Mouse (Mus musculus) stomach, embryonic 16.5 days (tissue): Measurements from ENCODE around the gene Smoc2. TPM values are rescaled to one million over a fixed set of nuclear protein-coding genes. Genes with fewer than 3 reads are reported as not detected.

ENCODE experiments used
- ATAC-seq: fragments of 200-750 bp; cut with Nextera tagmentation; 2 replicates; pipeline ENCODE4 v1.8.0; 2017; ENCODE audit warnings: moderate number of reproducible peaks, moderate TSS enrichment; ENCODE audit not compliant: insufficient read depth, low FRiP score
- H3K27ac ChIP-seq: fragments of 300-500 bp; sonication (generic); 2 replicates; pipeline ENCODE4 v1.5.1; 2014; ENCODE audit warnings: low read length
- H3K27me3 ChIP-seq: fragments of 300-500 bp; sonication (generic); 2 replicates; pipeline ENCODE4 v1.6.1; 2014; ENCODE audit warnings: low read length, control low read depth, mixed read lengths; ENCODE audit not compliant: control insufficient read depth, insufficient read depth
- H3K36me3 ChIP-seq: fragments of 300-500 bp; sonication (generic); 2 replicates; pipeline ENCODE4 v1.6.1; 2014; ENCODE audit warnings: low read length; ENCODE audit not compliant: control insufficient read depth, insufficient read depth
- H3K4me1 ChIP-seq: fragments of 300-500 bp; sonication (generic); 2 replicates; pipeline ENCODE4 v1.6.1; 2014; ENCODE audit warnings: low read length, control low read depth, mixed read lengths; ENCODE audit not compliant: control insufficient read depth, insufficient read depth
- H3K4me2 ChIP-seq: fragments of 300-500 bp; sonication (generic); 2 replicates; pipeline ENCODE4 v1.6.1; 2014; ENCODE audit warnings: low read depth, low read length, mixed read lengths
- H3K4me3 ChIP-seq: fragments of 300-500 bp; sonication (generic); replicated peaks from 2 replicates; pipeline ENCODE4 v1.5.1; 2014; ENCODE audit warnings: mild to moderate bottlenecking, low read length
- H3K9ac ChIP-seq: fragments of 300-500 bp; sonication (generic); 2 replicates; pipeline ENCODE4 v1.6.1; 2014; ENCODE audit warnings: low read length
- H3K9me3 ChIP-seq: fragments of 300-500 bp; sonication (generic); replicated peaks from 2 replicates; pipeline ENCODE4 v1.6.1; 2016; ENCODE audit warnings: low read length, control low read depth; ENCODE audit not compliant: control insufficient read depth
- WGBS: fragments of 180-500 bp; shearing (Covaris S2); extraction: QIAGEN DNeasy Blood & Tissue Kit; methylation state at CpG from one replicate; pipeline ENCODE4 v1.1.7; 2014; 5-methylcytosine and 5-hydroxymethylcytosine counted together
- polyA plus RNA-seq: library from polyadenylated mRNA; unstranded; fragments of >200 nt; fragmentation: Nextera tagmentation; extraction: Ambion mirVana; gene quantifications from 2 replicates; pipeline ENCODE4 v1.2.1, GENCODE M21; 2015

The Smoc2 gene
- polyA plus RNA-seq, result 137 and 139 TPM in 2 replicates

- H3K27ac ChIP-seq, result peak within 1 kb of the TSS; percentile 3; the same call in 1 of the 2 replicates
- H3K4me2 ChIP-seq, result peak within 1 kb of the TSS; percentile 89
Measured at GRCm38 (mm10) chr17:14279177-14279965, at the start of gene Smoc2. Gene Smoc2, plus strand, starts transcription at chr17:14279506.

GRCm38 (mm10) chr17:14230698-14231430 lies 48.4 kb upstream of the Smoc2 start:
- H3K4me2 ChIP-seq, result no peak overlapping the region

More at GRCm38 (mm10) chr17:14279177-14279965, at the start of gene Smoc2:
- peak; percentile 86 for ATAC-seq
- H3K9ac ChIP-seq, result peak within 1 kb of the TSS; percentile 73
- peaks cover 6% of the 10 kb centered on the region; the same call in 1 of the 2 replicates for H3K4me1 ChIP-seq
- 1% methylated on average over 61 of the region's 61 CpGs for WGBS
- H3K27me3 ChIP-seq, result peaks cover 22% of the 10 kb centered on the region
- peak within 1 kb of the TSS; percentile 62 for H3K4me3 ChIP-seq
- no peaks in the 10 kb centered on the region for H3K36me3 ChIP-seq
- H3K9me3 ChIP-seq, result no peaks in the 10 kb centered on the region

GRCm38 (mm10) chr17:14232629-14233028 lies 46.7 kb upstream of the Smoc2 start:
- Histone ChIP-seq H3K4me2 (no peak overlapping the region), H3K36me3 (no peaks in the 10 kb centered on the region), H3K4me1 (peaks cover 28% of the 10 kb centered on the region), H3K27ac (peak overlapping the region; percentile 66), H3K4me3 (no peak overlapping the region), H3K9ac (no peak overlapping the region), H3K9me3 (no peaks in the 10 kb centered on the region), H3K27me3 (no peaks in the 10 kb centered on the region)
- WGBS, result 38% methylated on average over 3 of the region's 3 CpGs
- ATAC-seq, result peak; percentile 5; the same call in 1 of the 2 replicates

More at GRCm38 (mm10) chr17:14230698-14231430, 48.4 kb upstream of the Smoc2 start:
- ATAC-seq, result peak; percentile 47; the same call in 1 of the 2 replicates
- Histone ChIP-seq H3K4me3 (no peak overlapping the region), H3K9me3 (no peaks in the 10 kb centered on the region), H3K27ac (peak overlapping the region; percentile 81), H3K9ac (no peak overlapping the region), H3K4me1 (peaks cover 35% of the 10 kb centered on the region), H3K36me3 (no peaks in the 10 kb centered on the region), H3K27me3 (no peaks in the 10 kb centered on the region)
- 10% methylated on average over 13 of the region's 13 CpGs for WGBS

GRCm38 (mm10) chr17:14233658-14234057 lies 45.6 kb upstream of the Smoc2 start:
- H3K27me3 ChIP-seq, result no peaks in the 10 kb centered on the region
- no peak overlapping the region for H3K27ac ChIP-seq
- no peak overlapping the region for H3K4me3 ChIP-seq
- no peaks in the 10 kb centered on the region for H3K9me3 ChIP-seq
- WGBS, result 31% methylated on average over 4 of the region's 4 CpGs
- H3K9ac ChIP-seq, result no peak overlapping the region
- H3K4me2 ChIP-seq, result no peak overlapping the region
- H3K4me1 ChIP-seq, result peaks cover 24% of the 10 kb centered on the region
- ATAC-seq, result no peak
- no peaks in the 10 kb centered on the region for H3K36me3 ChIP-seq

- no peak overlapping the region for H3K27ac ChIP-seq
- no peak for ATAC-seq
- WGBS, result 54% methylated on average over 12 of the region's 12 CpGs
Measured at GRCm38 (mm10) chr17:14234774-14235389, 44.4 kb upstream of the Smoc2 start.

GRCm38 (mm10) chr17:14237134-14237533 lies 42.2 kb upstream of the Smoc2 start:
- H3K4me1 ChIP-seq, result peaks cover 11% of the 10 kb centered on the region
- H3K27ac ChIP-seq, result no peak overlapping the region
- no peaks in the 10 kb centered on the region for H3K9me3 ChIP-seq
- H3K36me3 ChIP-seq, result no peaks in the 10 kb centered on the region
- no peaks in the 10 kb centered on the region for H3K27me3 ChIP-seq
- no peak overlapping the region for H3K4me3 ChIP-seq
- H3K4me2 ChIP-seq, result no peak overlapping the region
- H3K9ac ChIP-seq, result no peak overlapping the region
- 0 out of 2 replicates have a peak, but pooled peaks have one; percentile 16 for ATAC-seq
- WGBS, result 35% methylated on average over 6 of the region's 6 CpGs

More at GRCm38 (mm10) chr17:14234774-14235389, 44.4 kb upstream of the Smoc2 start:
- H3K9me3 ChIP-seq, result no peaks in the 10 kb centered on the region
- no peak overlapping the region for H3K4me3 ChIP-seq
- H3K4me2 ChIP-seq, result no peak overlapping the region
- no peak overlapping the region for H3K9ac ChIP-seq
- no peaks in the 10 kb centered on the region for H3K27me3 ChIP-seq
- H3K4me1 ChIP-seq, result peaks cover 24% of the 10 kb centered on the region
- H3K36me3 ChIP-seq, result no peaks in the 10 kb centered on the region

- 73% methylated on average over 10 of the region's 10 CpGs for WGBS
- ATAC-seq, result no peak
- Histone ChIP-seq H3K4me3 (no peak overlapping the region), H3K9me3 (no peaks in the 10 kb centered on the region), H3K4me1 (peaks cover 5% of the 10 kb centered on the region; the same call in 1 of the 2 replicates), H3K27me3 (no peaks in the 10 kb centered on the region), H3K9ac (no peak overlapping the region), H3K36me3 (no peaks in the 10 kb centered on the region), H3K4me2 (no peak overlapping the region), H3K27ac (no peak overlapping the region)
Measured at GRCm38 (mm10) chr17:14239960-14240359, 39.3 kb upstream of the Smoc2 start.

- no peak for ATAC-seq
- Histone ChIP-seq H3K9ac (no peak overlapping the region), H3K27ac (no peak overlapping the region), H3K27me3 (no peaks in the 10 kb centered on the region), H3K4me2 (no peak overlapping the region), H3K4me1 (peaks cover 5% of the 10 kb centered on the region; the same call in 1 of the 2 replicates), H3K36me3 (no peaks in the 10 kb centered on the region), H3K4me3 (no peak overlapping the region), H3K9me3 (no peaks in the 10 kb centered on the region)
- WGBS, result 86% methylated on average over 8 of the region's 8 CpGs
Measured at GRCm38 (mm10) chr17:14242634-14243033, 36.7 kb upstream of the Smoc2 start.
